Mouse (Mus musculus): ENCODE results near the gene Ghdc. TPM values are rescaled to one million over a fixed set of nuclear protein-coding genes. Genes with fewer than 3 reads are reported as not detected.
"Not testable (repeated sequence)": the region's sequence is repeated elsewhere in the genome, so short reads cannot be mapped to it uniquely, and the experiment has no call there.

The Ghdc gene
- polyA plus RNA-seq, 1 experiment from 2014 or later, result 3.8 TPM

GRCm38 (mm10) chr11:100795386-100795785, 24.6 kb upstream of the Ghdc start:
- Histone ChIP-seq H3K9ac (replicated peaks; ENCODE audit: low read depth, low read length) (no peak overlapping the region), H3K4me3 (ENCODE audit: low read depth, low read length) (no peak overlapping the region), H3K27ac (ENCODE audit: low read length) (no peak overlapping the region), H3K9me3 (ENCODE audit: control insufficient read depth, low read depth, low read length) (no peaks in the 10 kb centered on the region), H3K27me3 (ENCODE audit: control insufficient read depth, insufficient read depth, low read length) (no peaks in the 10 kb centered on the region), H3K36me3 (ENCODE audit: control insufficient read depth, insufficient read depth, low read length) (peaks cover 11% of the 10 kb centered on the region), H3K4me2 (replicated peaks; ENCODE audit: low read depth, low read length) (no peak overlapping the region), H3K4me1 (ENCODE audit: control insufficient read depth, insufficient read depth, low read length) (no peaks in the 10 kb centered on the region)
- ATAC-seq (ENCODE audit: insufficient number of reproducible peaks, insufficient read depth, low FRiP score, low read depth), result no peak
- 93% methylated on average over 2 of the region's 2 CpGs for WGBS

DNA sequence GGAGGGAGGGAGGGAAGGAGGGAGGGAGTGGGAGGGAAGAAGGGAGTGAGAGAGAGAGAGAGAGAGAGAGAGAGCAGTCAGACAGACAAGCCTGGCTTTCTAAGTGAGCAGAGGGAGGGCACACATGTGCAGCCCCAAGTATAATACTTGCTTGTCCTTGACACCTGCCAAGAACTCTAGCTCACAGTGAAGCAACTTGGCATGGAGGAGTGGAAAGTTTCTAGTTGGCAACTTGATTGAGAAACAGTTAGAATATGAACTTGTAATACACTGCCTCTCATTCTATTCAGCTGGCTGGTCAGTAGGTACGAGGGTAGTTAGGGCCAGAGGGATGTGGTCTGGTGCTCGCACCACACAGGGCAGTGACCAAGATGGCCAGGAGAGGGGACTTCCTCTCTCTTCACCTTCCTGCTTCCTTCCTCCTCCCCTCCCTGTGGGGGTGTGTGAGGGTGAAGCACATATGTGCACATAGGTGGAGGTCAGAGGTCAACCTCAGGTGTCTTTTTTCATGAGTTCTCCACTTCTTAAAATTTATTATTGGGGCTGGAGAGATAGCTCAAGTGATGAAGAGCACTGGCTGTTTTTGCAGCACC, 20.8 kb upstream of the Ghdc start:
- Histone ChIP-seq H3K27ac (ENCODE audit: low read length) (no peak overlapping the region), H3K27me3 (ENCODE audit: control insufficient read depth, insufficient read depth, low read length) (no peaks in the 10 kb centered on the region), H3K9me3 (ENCODE audit: control insufficient read depth, low read depth, low read length) (no peaks in the 10 kb centered on the region), H3K4me2 (replicated peaks; ENCODE audit: low read depth, low read length) (no peak overlapping the region), H3K36me3 (ENCODE audit: control insufficient read depth, insufficient read depth, low read length) (peaks cover 24% of the 10 kb centered on the region), H3K4me3 (ENCODE audit: low read depth, low read length) (no peak overlapping the region), H3K4me1 (ENCODE audit: control insufficient read depth, insufficient read depth, low read length) (no peaks in the 10 kb centered on the region), H3K9ac (replicated peaks; ENCODE audit: low read depth, low read length) (no peak overlapping the region)
- ATAC-seq (ENCODE audit: insufficient number of reproducible peaks, insufficient read depth, low FRiP score, low read depth), result no peak
- WGBS, result 83% methylated on average over 2 of the region's 2 CpGs

DNA sequence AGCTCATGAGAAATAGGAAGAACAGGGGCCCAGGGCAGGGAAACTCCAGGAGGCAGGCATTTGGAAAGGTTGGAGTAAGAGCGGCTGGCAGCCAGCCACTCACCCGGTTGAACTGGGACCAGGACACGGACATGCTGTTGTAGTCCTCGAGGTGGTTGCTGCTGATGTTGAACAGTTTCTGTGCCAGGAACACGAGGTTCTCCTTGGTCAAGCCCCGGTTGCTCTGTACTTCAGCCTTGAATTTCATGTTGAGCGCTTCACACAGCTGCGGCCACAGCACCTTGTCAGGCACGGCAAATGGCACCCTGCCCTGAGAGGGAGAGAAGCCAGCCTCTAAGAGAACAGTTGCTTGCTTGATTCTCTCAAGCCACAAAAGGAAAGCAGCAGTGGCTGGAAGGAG, 19.9 kb upstream of the Ghdc start:
- not testable (repeated sequence) for H3K4me2 ChIP-seq (replicated peaks; ENCODE audit: low read depth, low read length); H3K9ac ChIP-seq (replicated peaks; ENCODE audit: low read depth, low read length); ATAC-seq (ENCODE audit: insufficient number of reproducible peaks, insufficient read depth, low FRiP score, low read depth); H3K27me3 ChIP-seq (ENCODE audit: control insufficient read depth, insufficient read depth, low read length); H3K27ac ChIP-seq (ENCODE audit: low read length); H3K4me1 ChIP-seq (ENCODE audit: control insufficient read depth, insufficient read depth, low read length); H3K9me3 ChIP-seq (ENCODE audit: control insufficient read depth, low read depth, low read length); H3K4me3 ChIP-seq (ENCODE audit: low read depth, low read length)
- WGBS, result 85% methylated on average over 9 of the region's 9 CpGs
- peaks cover 19% of the 10 kb centered on the region for H3K36me3 ChIP-seq (ENCODE audit: control insufficient read depth, insufficient read depth, low read length)

DNA sequence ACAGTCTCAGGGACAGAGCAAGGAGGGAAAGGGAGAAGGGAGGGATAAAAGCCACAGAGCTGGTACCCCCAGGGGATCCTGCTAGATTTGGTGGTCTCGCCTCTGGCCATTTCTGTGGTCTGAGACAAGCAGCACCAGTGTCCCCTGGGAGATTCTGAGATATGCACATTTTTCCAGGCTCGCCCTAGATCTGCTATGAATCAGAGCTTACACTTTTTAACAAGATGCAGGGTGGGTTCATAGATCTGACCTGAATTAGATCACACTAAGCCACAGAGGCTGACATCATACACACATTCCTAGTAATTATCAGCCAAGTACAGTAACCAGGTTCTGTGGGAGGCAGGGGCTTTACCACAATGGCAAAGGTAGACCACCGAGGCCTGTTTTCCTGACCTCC, 18.9 kb upstream of the Ghdc start:
- no peak for ATAC-seq (ENCODE audit: insufficient number of reproducible peaks, insufficient read depth, low FRiP score, low read depth)
- Histone ChIP-seq H3K4me3 (ENCODE audit: low read depth, low read length) (no peak overlapping the region), H3K9ac (replicated peaks; ENCODE audit: low read depth, low read length) (no peak overlapping the region), H3K9me3 (ENCODE audit: control insufficient read depth, low read depth, low read length) (no peaks in the 10 kb centered on the region), H3K4me1 (ENCODE audit: control insufficient read depth, insufficient read depth, low read length) (no peaks in the 10 kb centered on the region), H3K36me3 (ENCODE audit: control insufficient read depth, insufficient read depth, low read length) (peaks cover 19% of the 10 kb centered on the region), H3K4me2 (replicated peaks; ENCODE audit: low read depth, low read length) (no peak overlapping the region), H3K27me3 (ENCODE audit: control insufficient read depth, insufficient read depth, low read length) (no peaks in the 10 kb centered on the region), H3K27ac (ENCODE audit: low read length) (no peak overlapping the region)
- 89% methylated on average over 3 of the region's 3 CpGs for WGBS

DNA sequence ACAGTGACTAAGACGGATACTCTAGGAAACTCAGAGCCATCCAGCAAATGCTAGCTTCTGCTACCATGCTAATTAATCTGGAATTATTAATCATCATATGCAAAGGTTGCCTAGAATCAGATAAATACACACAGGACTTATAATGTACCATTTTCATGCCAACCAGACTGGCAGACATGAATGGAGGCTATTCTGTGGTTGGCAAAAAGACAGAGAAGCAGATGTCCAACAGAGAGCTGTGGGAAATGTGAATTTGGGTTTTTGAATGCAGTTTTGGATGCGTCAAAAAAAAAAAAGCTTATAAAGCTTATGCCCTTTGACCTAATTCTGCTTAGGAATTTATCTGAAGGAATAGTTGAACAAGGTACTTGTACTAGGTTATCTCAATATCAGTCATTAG, 15.0 kb upstream of the Ghdc start:
- Histone ChIP-seq H3K4me3 (ENCODE audit: low read depth, low read length) (no peak overlapping the region), H3K9ac (replicated peaks; ENCODE audit: low read depth, low read length) (no peak overlapping the region), H3K27ac (ENCODE audit: low read length) (no peak overlapping the region), H3K27me3 (ENCODE audit: control insufficient read depth, insufficient read depth, low read length) (no peaks in the 10 kb centered on the region), H3K36me3 (ENCODE audit: control insufficient read depth, insufficient read depth, low read length) (peaks cover 38% of the 10 kb centered on the region), H3K4me1 (ENCODE audit: control insufficient read depth, insufficient read depth, low read length) (no peaks in the 10 kb centered on the region), H3K4me2 (replicated peaks; ENCODE audit: low read depth, low read length) (no peak overlapping the region), H3K9me3 (ENCODE audit: control insufficient read depth, low read depth, low read length) (no peaks in the 10 kb centered on the region)
- WGBS, result 95% methylated on average over 2 of the region's 2 CpGs
- no peak for ATAC-seq (ENCODE audit: insufficient number of reproducible peaks, insufficient read depth, low FRiP score, low read depth)

DNA sequence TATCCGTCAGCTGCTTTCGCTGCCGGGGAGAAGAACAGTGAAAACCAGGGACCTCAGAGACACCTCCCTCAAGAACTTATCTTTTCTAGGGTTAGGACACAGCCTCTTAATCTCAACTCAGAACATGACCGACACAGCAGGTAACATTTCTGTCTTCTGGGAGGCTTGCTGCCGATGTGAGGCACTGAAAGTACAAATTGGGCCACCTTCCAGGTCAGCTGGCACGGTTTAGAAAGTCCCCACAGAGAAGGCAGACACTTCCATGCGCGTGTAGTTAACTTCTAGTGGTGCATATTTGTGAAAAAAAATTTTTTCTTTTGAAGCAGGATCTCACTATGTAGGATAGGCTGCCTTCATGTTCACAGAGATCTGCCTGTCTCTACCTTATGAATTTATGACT, 13.5 kb upstream of the Ghdc start:
- Histone ChIP-seq H3K9me3 (ENCODE audit: control insufficient read depth, low read depth, low read length) (no peaks in the 10 kb centered on the region), H3K27ac (ENCODE audit: low read length) (no peak overlapping the region), H3K4me3 (ENCODE audit: low read depth, low read length) (no peak overlapping the region), H3K36me3 (ENCODE audit: control insufficient read depth, insufficient read depth, low read length) (peaks cover 31% of the 10 kb centered on the region; the same call in 1 of the 2 replicates), H3K9ac (replicated peaks; ENCODE audit: low read depth, low read length) (no peak overlapping the region), H3K27me3 (ENCODE audit: control insufficient read depth, insufficient read depth, low read length) (no peaks in the 10 kb centered on the region), H3K4me1 (ENCODE audit: control insufficient read depth, insufficient read depth, low read length) (no peaks in the 10 kb centered on the region), H3K4me2 (replicated peaks; ENCODE audit: low read depth, low read length) (no peak overlapping the region)
- WGBS, result 88% methylated on average over 8 of the region's 8 CpGs
- ATAC-seq (ENCODE audit: insufficient number of reproducible peaks, insufficient read depth, low FRiP score, low read depth), result no peak

- H3K4me1 ChIP-seq (ENCODE audit: control insufficient read depth, insufficient read depth, low read length), result no peaks in the 10 kb centered on the region
- peaks cover 23% of the 10 kb centered on the region; the same call in 1 of the 2 replicates for H3K36me3 ChIP-seq (ENCODE audit: control insufficient read depth, insufficient read depth, low read length)
- WGBS, result 84% methylated on average over 13 of the region's 13 CpGs
- no peak overlapping the region for H3K4me2 ChIP-seq (replicated peaks; ENCODE audit: low read depth, low read length)
- no peak for ATAC-seq (ENCODE audit: insufficient number of reproducible peaks, insufficient read depth, low FRiP score, low read depth)
- H3K9me3 ChIP-seq (ENCODE audit: control insufficient read depth, low read depth, low read length), result no peaks in the 10 kb centered on the region
- no peak overlapping the region for H3K4me3 ChIP-seq (ENCODE audit: low read depth, low read length)
- H3K27ac ChIP-seq (ENCODE audit: low read length), result no peak overlapping the region
- H3K27me3 ChIP-seq (ENCODE audit: control insufficient read depth, insufficient read depth, low read length), result no peaks in the 10 kb centered on the region
- H3K9ac ChIP-seq (replicated peaks; ENCODE audit: low read depth, low read length), result no peak overlapping the region
These were observed 11.8 kb upstream of the Ghdc start for GRCm38 (mm10) chr11:100782568-100782967.

DNA sequence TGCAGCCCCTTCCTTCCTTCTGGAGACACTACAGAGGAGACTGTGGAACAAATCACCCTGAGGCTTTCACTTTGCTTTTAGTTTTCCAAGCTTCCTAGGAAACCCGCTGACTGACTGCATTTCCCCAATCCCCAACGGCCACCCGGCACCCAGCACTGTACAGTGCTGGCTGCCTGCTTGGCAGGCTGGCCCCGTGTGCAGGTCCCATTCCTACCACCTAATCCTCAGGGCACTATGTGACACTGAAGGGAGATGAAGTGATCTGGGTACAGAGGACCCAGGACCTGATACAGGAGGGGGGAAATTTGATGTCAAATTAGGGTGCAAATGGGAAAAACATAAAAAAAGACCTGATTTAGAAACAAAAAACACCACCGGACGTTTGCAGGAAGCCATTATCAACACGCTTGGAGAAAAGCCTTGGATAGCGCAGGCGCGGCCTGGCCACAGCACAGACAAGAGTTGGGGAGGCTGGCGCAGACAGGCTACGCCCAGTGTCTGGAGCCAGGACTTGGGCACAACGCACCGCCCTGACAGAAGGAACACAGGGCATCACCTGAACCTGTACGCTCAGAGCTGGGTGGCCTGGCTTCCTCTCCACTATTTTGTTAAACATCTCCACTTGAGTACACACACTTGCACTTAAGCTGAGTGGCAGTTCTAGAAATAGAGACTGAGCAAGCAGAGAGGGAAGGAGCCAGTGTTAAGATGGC, 11.2 kb upstream of the Ghdc start:
- Histone ChIP-seq H3K9me3 (ENCODE audit: control insufficient read depth, low read depth, low read length) (no peaks in the 10 kb centered on the region), H3K4me3 (ENCODE audit: low read depth, low read length) (no peak overlapping the region), H3K4me2 (replicated peaks; ENCODE audit: low read depth, low read length) (no peak overlapping the region), H3K27ac (ENCODE audit: low read length) (no peak overlapping the region), H3K4me1 (ENCODE audit: control insufficient read depth, insufficient read depth, low read length) (no peaks in the 10 kb centered on the region), H3K9ac (replicated peaks; ENCODE audit: low read depth, low read length) (no peak overlapping the region), H3K27me3 (ENCODE audit: control insufficient read depth, insufficient read depth, low read length) (no peaks in the 10 kb centered on the region), H3K36me3 (ENCODE audit: control insufficient read depth, insufficient read depth, low read length) (peaks cover 23% of the 10 kb centered on the region; the same call in 1 of the 2 replicates)
- 85% methylated on average over 15 of the region's 15 CpGs for WGBS
- ATAC-seq (ENCODE audit: insufficient number of reproducible peaks, insufficient read depth, low FRiP score, low read depth), result no peak

DNA sequence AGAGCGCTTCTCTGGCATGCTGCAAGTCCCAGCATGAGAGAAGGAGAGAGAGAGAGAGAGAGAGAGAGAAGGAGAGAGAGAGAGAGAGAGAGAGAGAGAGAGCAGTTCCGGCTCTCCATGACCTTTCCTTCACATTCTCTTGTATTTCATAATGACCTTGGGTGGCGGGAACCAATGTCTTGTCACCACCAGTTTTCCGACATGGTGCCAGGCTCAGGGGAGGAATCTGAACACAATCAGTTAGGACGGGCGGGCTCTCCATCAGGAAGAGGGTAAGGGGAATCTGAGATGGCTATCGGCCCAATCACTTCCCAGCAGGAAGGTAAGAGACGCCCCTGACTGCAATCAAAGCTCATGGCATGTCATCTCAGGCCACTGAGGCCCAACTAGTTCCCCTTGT, 9.5 kb upstream of the Ghdc start:
- H3K9me3 ChIP-seq (ENCODE audit: control insufficient read depth, low read depth, low read length), result no peaks in the 10 kb centered on the region
- no peaks in the 10 kb centered on the region for H3K27me3 ChIP-seq (ENCODE audit: control insufficient read depth, insufficient read depth, low read length)
- no peak overlapping the region for H3K9ac ChIP-seq (replicated peaks; ENCODE audit: low read depth, low read length)
- H3K4me2 ChIP-seq (replicated peaks; ENCODE audit: low read depth, low read length), result no peak overlapping the region
- H3K36me3 ChIP-seq (ENCODE audit: control insufficient read depth, insufficient read depth, low read length), result peaks cover 23% of the 10 kb centered on the region; the same call in 1 of the 2 replicates
- H3K4me3 ChIP-seq (ENCODE audit: low read depth, low read length), result no peak overlapping the region
- H3K27ac ChIP-seq (ENCODE audit: low read length), result no peak overlapping the region
- no peaks in the 10 kb centered on the region for H3K4me1 ChIP-seq (ENCODE audit: control insufficient read depth, insufficient read depth, low read length)
- WGBS, result 78% methylated on average over 8 of the region's 8 CpGs
- ATAC-seq (ENCODE audit: insufficient number of reproducible peaks, insufficient read depth, low FRiP score, low read depth), result no peak

Measured in stomach, embryonic 14.5 days (tissue).